Mouse (Mus musculus): ENCODE data around the gene Glt1d1.

DNA sequence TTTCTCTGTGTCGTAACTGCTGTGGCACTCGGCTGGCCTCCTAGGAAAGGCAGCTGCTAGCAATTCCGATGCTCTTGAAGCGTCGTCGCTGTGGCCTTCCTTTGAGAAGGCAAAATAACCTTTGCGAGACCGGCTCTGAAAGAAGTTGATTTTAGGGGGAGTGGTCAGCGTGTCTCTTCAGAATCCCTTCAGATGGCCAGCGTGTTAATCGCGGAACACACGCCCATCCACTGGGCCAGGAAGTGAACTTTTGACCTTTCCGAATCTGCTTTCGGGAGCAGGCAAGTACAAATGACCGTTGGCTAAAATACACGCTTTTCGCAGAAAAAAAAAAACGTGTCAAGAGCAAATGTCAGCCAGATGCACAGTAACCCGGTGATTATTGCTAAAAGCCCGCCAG, 59.5 kb downstream of the Glt1d1 start:
- TF ChIP-seq CTCF (conservative IDR thresholded peaks at IDR 0.05; ENCODE audit: insufficient read depth, insufficient read length, low read depth, low read length): no peak
- TF ChIP-seq POLR2A (IDR thresholded peaks at IDR 0.05; ENCODE audit: low read depth, low read length): no peak

Data from kidney, adult 2 months (tissue).